Mouse (Mus musculus) layer of hippocampus, adult 2 months (tissue): ENCODE results near the gene Lrrc20. TPM values are rescaled to one million over a fixed set of nuclear protein-coding genes. Genes with fewer than 3 reads are reported as not detected.

ENCODE experiments used
- DNase-seq, 2 experiments: peaks; one replicate each; pipeline ENCODE4 v3.0.0; 2022; ENCODE audit warnings: low spot score in 2 of 2
- H3K27ac ChIP-seq: fragments of 200-600 bp; 2 replicates; pipeline ENCODE4 v1.8.1; 2022
- H3K4me3 ChIP-seq: fragments of 200-600 bp; 2 replicates; pipeline ENCODE4 v1.8.1; 2022; ENCODE audit warnings: mild to moderate bottlenecking
- CTCF ChIP-seq: fragments of 200-600 bp; conservative IDR thresholded peaks from 2 replicates; pipeline ENCODE4 v1.8.1; 2022; ENCODE audit warnings: antibody characterized with exemption, mild to moderate bottlenecking, moderate library complexity
- total RNA-seq, 2 experiments: library from RNA; stranded (reverse); gene quantifications; 2 replicates each; pipeline ENCODE4 v1.2.3; 2021

Gene Lrrc20
- total RNA-seq, 2 experiments from 2014 or later, result 21.4 to 24.4 TPM

- Histone ChIP-seq H3K4me3 (no peak overlapping the region), H3K27ac (no peak overlapping the region)
- no peak for DNase-seq
- no peak for TF ChIP-seq CTCF
Observed at GRCm38 (mm10) chr10:61479927-61480326, 4.3 kb downstream of the Lrrc20 start.

- no peak overlapping the region for H3K4me3 ChIP-seq
- no peak overlapping the region for H3K27ac ChIP-seq
- no peak for TF ChIP-seq CTCF
- no peak for DNase-seq
Observed at GRCm38 (mm10) chr10:61480488-61480887, 4.9 kb downstream of the Lrrc20 start.

DNA sequence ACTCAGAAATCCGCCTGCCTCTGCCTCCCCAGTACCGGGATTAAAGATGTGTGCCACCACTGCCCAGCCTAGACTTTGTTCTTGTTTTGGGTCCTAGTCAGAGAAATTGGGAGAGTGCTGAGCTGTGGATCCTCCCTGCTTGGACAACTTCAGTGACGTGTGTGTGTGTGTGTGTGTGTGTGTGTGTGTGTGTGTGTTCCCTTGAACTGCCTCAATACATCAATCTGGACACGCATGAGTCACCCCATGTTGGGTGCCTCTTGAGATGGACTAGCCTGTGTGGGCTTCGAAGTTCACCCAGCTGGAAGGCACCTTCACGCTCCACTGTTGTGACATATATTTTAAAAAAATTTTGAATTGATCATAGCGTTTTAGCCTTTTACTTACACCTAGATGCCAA, 7.2 kb downstream of the Lrrc20 start:
- no peak for TF ChIP-seq CTCF
- DNase-seq, result no peak
- H3K27ac ChIP-seq, result no peak overlapping the region
- no peak overlapping the region for H3K4me3 ChIP-seq

DNA sequence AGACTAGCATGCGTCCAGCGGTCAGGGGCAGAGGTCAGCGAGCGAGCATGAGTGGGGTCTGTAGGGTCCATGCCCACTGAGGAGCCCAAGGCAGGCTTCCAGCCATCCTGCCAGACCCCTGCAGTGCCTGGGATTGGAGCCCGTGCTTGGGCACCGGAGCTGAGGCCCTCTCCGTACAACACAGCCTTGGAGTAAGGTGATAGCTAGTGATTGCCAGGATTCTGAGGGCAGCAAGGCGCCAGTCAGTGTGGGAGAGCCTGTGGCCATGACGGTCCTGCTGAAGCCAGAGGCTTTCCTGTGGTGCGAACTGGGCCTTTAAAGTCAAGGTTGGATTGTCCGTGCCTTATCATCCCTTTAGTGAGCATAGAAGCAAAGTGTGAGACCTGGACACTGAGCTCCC, 9.2 kb downstream of the Lrrc20 start:
- Histone ChIP-seq H3K4me3 (no peak overlapping the region), H3K27ac (no peak overlapping the region)
- no peak for TF ChIP-seq CTCF
- no peak for DNase-seq

- no peak for TF ChIP-seq CTCF
- peak overlapping the region; percentile 15; the same call in 1 of the 2 replicates for H3K27ac ChIP-seq
- no peak overlapping the region for H3K4me3 ChIP-seq
- no peak for DNase-seq
Observed at GRCm38 (mm10) chr10:61486551-61487339, 11.1 kb downstream of the Lrrc20 start.

- Histone ChIP-seq H3K27ac (no peak overlapping the region), H3K4me3 (no peak overlapping the region)
- no peak for DNase-seq
- no peak for TF ChIP-seq CTCF
Observed at GRCm38 (mm10) chr10:61488522-61489110, 13.0 kb downstream of the Lrrc20 start.

GRCm38 (mm10) chr10:61491573-61491972, 16.0 kb downstream of the Lrrc20 start:
- no peak for DNase-seq
- Histone ChIP-seq H3K27ac (no peak overlapping the region), H3K4me3 (no peak overlapping the region)
- no peak for TF ChIP-seq CTCF

DNA sequence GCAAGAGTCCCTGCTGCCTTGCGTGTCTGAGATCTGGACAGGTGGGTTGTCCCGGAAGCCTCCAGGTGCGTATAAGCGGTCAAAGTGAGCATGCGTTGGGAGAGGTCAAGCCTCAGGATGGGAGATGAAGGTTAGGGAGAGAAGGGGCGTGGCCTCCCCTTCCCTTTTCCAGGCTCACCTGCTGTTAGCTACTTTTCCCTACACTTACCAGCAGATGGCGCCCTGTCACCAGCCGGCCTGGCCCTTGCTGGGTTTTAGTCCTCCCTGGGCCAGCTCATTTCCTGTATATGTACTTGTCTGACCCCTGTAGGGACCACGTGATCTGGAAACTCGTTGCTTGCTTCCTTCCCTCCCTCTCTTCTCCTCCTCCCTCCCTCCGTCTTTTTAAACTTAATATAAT, 16.4 kb downstream of the Lrrc20 start:
- no peak overlapping the region for H3K27ac ChIP-seq
- peak; percentile 66 to 82 for DNase-seq
- no peak overlapping the region for H3K4me3 ChIP-seq
- TF ChIP-seq CTCF, result peak; percentile 92

- no peak for DNase-seq
- TF ChIP-seq CTCF, result no peak
- Histone ChIP-seq H3K27ac (no peak overlapping the region), H3K4me3 (no peak overlapping the region)
Observed at GRCm38 (mm10) chr10:61495461-61495860, 19.9 kb downstream of the Lrrc20 start.

DNA sequence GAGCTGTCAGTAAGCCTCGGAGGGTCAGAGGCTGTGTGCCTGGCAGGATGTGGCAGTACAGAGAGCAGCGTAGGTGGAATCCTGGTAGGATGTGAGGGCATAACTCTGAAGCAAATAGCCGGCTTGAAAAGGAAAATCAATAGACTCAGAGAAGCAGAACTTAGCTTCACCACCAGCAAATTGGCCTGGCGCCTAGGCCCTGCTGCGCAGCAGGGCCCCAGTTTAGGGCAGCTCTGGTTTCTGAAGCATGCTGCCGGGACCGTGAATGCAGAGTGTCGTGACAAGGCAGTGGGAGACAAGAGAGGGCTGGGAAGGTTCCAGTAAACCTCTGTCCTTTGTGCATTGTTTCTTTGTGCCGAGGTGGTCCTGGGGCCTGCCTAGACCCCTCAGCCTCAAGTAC, 20.6 kb downstream of the Lrrc20 start:
- H3K4me3 ChIP-seq, result no peak overlapping the region
- no peak overlapping the region for H3K27ac ChIP-seq
- no peak for TF ChIP-seq CTCF
- DNase-seq, result no peak

DNA sequence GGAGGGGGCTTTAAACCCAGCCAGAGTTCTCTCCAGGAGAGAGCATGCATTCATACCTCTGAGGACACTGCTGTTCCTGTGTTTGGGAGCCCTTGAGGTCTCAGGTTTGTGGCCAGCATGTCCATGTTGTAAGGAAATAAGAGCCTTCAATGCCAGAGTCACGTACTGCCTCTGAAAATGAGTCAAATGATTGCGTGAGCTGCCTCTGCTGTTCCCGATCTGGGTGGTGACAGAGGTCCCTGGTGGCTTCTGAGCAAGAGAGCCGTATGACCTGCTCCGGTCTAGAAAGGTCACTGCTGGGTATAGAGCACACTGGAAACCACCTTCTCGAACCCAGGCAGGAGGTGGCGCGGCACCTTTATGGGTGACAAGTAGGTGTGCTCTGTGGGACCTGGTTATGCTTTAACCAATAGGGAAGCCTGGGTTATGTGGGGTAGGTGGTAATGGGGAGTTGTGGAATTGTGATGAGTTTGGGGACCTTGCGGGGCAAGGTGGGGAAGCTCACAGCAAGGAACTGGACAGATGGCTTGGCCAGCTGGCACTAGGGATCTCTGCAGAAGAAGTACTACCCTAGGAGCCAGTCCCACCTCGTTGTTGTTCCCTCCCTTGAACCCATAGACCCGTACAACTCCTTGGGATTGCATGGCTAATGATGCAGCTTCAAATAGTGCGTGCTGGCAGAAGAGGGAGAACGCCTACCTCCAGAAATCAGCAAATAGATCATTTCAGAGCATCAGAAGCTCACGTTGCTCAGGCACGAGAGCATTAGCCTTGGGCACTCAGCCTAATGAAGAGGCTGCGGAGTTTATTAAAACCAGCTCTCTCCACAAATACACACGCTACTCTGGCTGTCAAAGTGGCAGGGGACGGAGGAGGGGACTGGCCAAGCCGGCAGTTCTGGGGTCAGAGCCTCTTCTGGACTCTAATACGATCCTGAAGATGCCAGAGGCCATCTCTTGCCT, 24.2 kb downstream of the Lrrc20 start:
- DNase-seq, result peak in 1 of 2 experiments; percentile 27

DNA sequence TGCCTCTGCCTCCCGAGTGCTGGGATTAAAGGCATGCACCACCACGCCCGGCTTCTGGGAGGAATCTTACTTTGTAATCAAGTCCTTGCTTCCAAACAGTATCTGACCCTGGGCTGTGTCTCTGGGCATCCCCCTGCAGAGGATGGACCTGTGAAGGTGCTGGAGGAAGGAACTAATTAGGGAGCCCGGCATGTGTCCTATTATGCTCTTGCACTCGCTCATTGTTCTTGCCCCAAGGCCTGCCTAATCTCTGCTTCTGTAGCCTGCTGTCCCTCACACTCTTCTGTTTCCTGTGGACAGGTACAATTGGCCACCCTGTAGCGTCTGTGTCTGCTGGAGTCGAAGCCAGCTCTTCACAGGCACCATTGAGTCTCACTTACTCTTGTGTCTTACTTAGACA, 25.2 kb downstream of the Lrrc20 start:
- H3K27ac ChIP-seq, result no peak overlapping the region
- TF ChIP-seq CTCF, result no peak
- no peak for DNase-seq
- H3K4me3 ChIP-seq, result no peak overlapping the region

More for the DNA sequence above, 24.2 kb downstream of the Lrrc20 start:
- no peak for TF ChIP-seq CTCF
- no peak overlapping the region for H3K4me3 ChIP-seq
- no peak overlapping the region; the same call in 1 of the 2 replicates for H3K27ac ChIP-seq

DNA sequence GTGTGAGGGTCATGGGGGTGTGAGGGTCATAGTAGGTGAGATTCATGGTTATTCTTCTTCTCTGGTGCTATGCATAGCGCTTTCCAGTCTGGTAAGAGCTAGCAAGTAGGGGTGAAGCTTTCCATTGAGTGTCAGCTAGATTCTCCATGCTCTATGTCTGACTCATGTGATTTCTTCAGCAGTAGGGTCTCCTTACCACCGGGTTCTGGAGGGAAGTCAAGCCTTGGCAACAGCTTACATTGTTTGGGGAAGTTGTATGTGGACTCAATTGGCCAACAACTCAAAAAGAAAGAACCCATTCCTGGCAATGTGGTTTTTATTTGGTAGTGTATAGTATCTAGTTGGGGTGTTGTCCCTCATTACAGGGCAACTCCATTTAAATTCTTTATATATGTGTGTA, 28.5 kb downstream of the Lrrc20 start:
- no peak for TF ChIP-seq CTCF
- H3K27ac ChIP-seq, result no peak overlapping the region
- no peak overlapping the region for H3K4me3 ChIP-seq
- no peak for DNase-seq
